Mouse (Mus musculus): ENCODE measurements around the gene Bri3. TPM values are rescaled to one million over a fixed set of nuclear protein-coding genes. Genes with fewer than 3 reads are reported as not detected.

Bri3 gene
- polyA plus RNA-seq, 1 experiment, result not detected

DNA sequence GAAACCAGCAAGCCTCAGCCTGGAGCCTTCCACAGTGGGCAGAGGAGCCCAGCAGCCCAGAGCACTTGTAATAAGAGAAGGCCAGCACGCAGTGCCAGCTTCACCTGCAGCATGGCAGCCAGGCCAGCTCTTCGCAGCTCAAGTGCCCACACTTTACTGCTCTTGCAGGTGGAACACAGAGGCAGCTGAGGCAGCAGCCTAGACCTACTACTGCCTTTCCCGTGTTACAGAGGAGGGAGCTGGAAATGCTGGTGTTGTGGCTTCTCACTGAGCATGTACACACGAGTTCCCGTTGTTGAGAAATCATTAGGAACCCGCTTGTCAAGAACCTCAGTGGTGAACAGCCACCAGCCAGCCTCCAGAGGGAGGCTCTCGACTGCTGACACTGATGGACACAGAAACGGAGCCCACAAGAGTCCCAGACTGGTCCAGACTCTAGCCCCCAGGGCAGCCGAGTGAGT is 34.9 kb downstream of the Bri3 start:
- WGBS, result 65% methylated on average over 9 of the region's 9 CpGs
- no peak for TF ChIP-seq POLR2A (IDR thresholded peaks at IDR 0.05; ENCODE audit: insufficient read depth, low read depth, low read length)
- TF ChIP-seq CTCF (IDR thresholded peaks at IDR 0.05; ENCODE audit: insufficient read depth, low read depth, low read length), result no peak
- Histone ChIP-seq H3K4me3 (ENCODE audit: insufficient read depth, low read depth, low read length) (no peak overlapping the region), H3K4me1 (ENCODE audit: control insufficient read depth, insufficient read depth, low read length) (peaks cover 6% of the 10 kb centered on the region), H3K27ac (ENCODE audit: insufficient read depth, low read depth, low read length) (no peak overlapping the region)

DNA sequence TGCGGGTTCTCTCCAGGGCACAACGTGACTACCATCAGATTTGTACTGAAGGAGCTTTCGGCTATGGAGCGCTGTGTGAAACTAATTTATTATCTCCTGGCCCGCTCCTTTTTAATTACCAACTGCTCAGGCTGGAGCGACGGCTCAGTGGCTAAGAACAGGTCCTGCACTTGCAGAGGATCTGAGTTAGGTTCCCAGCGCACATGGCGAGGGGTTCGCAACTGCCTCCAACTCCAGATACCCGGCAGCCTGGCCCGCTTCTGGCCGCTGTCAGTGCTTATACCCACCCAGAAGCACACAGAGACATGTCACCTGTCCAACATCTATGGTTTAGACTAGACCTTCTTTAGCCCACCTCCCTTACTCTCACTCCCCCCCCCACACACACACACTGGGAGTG is 35.7 kb downstream of the Bri3 start:
- Histone ChIP-seq H3K4me1 (ENCODE audit: control insufficient read depth, insufficient read depth, low read length) (peaks cover 6% of the 10 kb centered on the region), H3K4me3 (ENCODE audit: insufficient read depth, low read depth, low read length) (no peak overlapping the region), H3K27ac (ENCODE audit: insufficient read depth, low read depth, low read length) (no peak overlapping the region)
- 69% methylated on average over 13 of the region's 13 CpGs for WGBS
- no peak for TF ChIP-seq POLR2A (IDR thresholded peaks at IDR 0.05; ENCODE audit: insufficient read depth, low read depth, low read length)
- no peak for TF ChIP-seq CTCF (IDR thresholded peaks at IDR 0.05; ENCODE audit: insufficient read depth, low read depth, low read length)

DNA sequence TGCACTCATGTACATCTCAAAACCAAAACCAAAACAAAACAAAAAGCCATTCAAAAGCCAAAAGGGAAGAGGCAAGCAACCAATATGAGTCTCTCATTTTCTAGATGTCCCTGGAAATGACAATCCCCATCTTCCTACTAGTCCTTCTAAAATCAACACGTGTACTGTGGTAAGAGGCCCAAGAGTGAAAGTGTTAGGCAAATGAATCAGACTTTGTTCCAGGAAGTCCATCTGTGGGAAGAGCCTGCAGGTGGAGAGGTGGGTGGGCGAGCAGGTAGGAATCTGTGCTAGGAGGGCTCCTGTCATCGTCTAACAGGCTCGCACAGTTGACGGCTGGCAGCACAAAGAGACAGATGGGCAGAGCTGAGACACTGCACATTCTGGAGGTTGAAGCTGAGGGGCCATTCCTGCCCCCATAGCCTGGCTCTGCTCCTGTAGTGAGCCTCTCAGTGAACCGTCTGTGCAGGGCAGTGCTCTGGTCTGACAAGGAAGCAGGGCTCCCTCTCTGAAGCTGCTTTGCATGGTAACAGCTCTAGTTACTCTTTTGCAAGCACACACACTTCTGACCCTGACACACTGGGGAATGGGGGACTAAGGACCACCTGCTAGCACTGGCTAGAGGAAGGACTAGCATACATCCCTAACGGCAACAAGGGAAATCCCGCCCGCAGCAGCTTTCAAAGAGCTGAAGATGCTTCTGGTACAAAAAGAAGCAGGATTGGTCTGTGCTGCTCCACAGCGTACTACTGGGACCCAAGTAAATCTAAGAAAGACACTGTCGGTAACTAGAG is 38.4 kb downstream of the Bri3 start:
- 87% methylated on average over 11 of the region's 11 CpGs for WGBS
- no peak overlapping the region for H3K4me3 ChIP-seq (ENCODE audit: insufficient read depth, low read depth, low read length)
- TF ChIP-seq CTCF (IDR thresholded peaks at IDR 0.05; ENCODE audit: insufficient read depth, low read depth, low read length), result no peak
- TF ChIP-seq POLR2A (IDR thresholded peaks at IDR 0.05; ENCODE audit: insufficient read depth, low read depth, low read length), result no peak
- H3K4me1 ChIP-seq (ENCODE audit: control insufficient read depth, insufficient read depth, low read length), result peaks cover 6% of the 10 kb centered on the region
- no peak overlapping the region for H3K27ac ChIP-seq (ENCODE audit: insufficient read depth, low read depth, low read length)

DNA sequence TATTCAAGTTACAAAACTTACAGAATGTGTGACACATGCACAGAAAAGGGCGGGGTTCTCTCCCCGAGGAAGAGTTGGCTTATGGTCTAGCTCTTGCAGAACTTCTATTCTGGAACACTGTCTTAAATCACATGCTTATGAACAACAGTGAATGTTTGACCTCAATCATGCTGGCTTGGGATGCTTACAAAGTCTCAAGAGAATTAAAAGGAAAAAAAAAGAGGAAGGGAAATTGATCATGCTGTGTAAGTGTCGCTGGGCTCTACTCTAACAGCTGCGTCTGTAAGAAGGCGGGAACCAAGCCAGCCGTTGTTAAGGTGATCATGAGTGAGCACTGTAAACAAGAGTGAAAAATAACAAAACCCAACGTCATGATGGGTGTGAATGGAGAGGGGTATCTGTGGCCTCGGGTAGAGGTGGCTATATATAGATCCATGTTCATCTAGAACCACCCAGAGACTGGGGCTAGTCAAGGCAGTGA is 39.4 kb downstream of the Bri3 start:
- WGBS, result 46% methylated on average over 8 of the region's 8 CpGs
- no peak overlapping the region for H3K27ac ChIP-seq (ENCODE audit: insufficient read depth, low read depth, low read length)
- TF ChIP-seq POLR2A (IDR thresholded peaks at IDR 0.05; ENCODE audit: insufficient read depth, low read depth, low read length) (no peak), CTCF (IDR thresholded peaks at IDR 0.05; ENCODE audit: insufficient read depth, low read depth, low read length) (no peak)
- no peak overlapping the region for H3K4me3 ChIP-seq (ENCODE audit: insufficient read depth, low read depth, low read length)
- H3K4me1 ChIP-seq (ENCODE audit: control insufficient read depth, insufficient read depth, low read length), result peaks cover 6% of the 10 kb centered on the region

DNA sequence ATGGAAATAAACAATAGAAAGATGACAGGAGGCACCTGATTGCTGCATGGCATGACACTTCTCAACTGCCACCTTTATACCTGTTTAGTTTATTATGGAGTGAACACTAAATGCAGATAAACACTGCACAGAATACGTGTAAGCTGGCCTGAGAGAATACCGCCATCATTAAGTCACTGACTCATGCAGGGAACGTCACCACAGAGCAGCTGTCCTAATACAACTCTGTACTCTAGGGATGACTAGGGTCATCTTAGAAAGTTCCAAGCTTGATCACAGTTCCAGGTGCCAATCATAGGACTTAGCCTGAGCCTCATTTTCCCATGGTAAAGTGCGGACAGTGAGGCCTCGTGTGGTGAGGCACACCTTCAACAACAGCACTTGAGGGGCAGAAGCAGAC is 40.4 kb downstream of the Bri3 start:
- TF ChIP-seq POLR2A (IDR thresholded peaks at IDR 0.05; ENCODE audit: insufficient read depth, low read depth, low read length) (no peak), CTCF (IDR thresholded peaks at IDR 0.05; ENCODE audit: insufficient read depth, low read depth, low read length) (no peak)
- H3K4me1 ChIP-seq (ENCODE audit: control insufficient read depth, insufficient read depth, low read length), result peaks cover 3% of the 10 kb centered on the region; the same call in 1 of the 2 replicates
- H3K4me3 ChIP-seq (ENCODE audit: insufficient read depth, low read depth, low read length), result no peak overlapping the region
- WGBS, result 77% methylated on average over 5 of the region's 5 CpGs
- no peak overlapping the region for H3K27ac ChIP-seq (ENCODE audit: insufficient read depth, low read depth, low read length)

DNA sequence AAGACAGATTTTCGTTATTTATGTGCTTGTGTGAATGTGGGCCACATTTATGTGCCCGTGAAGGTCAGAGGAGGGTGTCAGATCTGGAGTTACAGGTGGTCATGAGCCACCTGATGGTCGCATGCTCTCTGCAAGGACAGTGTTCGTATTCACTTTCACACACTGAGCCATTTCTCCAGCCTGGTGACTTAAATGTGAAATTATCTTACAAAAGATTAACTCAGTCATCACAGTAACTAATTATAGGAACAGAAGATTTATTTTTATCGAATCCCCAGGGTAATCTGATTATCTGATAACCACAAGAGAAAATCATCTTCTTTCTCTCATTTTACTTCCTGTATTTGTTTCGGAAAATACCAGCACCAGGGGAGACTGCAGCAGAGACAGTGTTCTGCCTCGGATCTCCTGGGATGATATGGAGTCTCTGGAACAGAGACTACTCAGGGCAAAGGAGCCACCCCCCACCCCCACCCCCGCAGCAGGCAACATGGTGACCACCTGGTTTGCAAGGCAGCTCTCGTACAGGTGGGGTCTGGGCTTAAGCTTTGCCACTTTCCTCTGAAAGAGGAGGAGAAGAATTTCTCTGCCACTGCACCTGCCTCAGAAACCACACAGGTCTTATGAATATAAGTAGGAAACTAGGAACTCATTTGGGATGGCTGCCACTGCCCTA is 42.5 kb downstream of the Bri3 start:
- no peak for TF ChIP-seq CTCF (IDR thresholded peaks at IDR 0.05; ENCODE audit: insufficient read depth, low read depth, low read length)
- TF ChIP-seq POLR2A (IDR thresholded peaks at IDR 0.05; ENCODE audit: insufficient read depth, low read depth, low read length), result no peak
- WGBS, result 77% methylated on average over 9 of the region's 9 CpGs
- Histone ChIP-seq H3K4me1 (ENCODE audit: control insufficient read depth, insufficient read depth, low read length) (peaks cover 2% of the 10 kb centered on the region), H3K27ac (ENCODE audit: insufficient read depth, low read depth, low read length) (no peak overlapping the region), H3K4me3 (ENCODE audit: insufficient read depth, low read depth, low read length) (no peak overlapping the region)

DNA sequence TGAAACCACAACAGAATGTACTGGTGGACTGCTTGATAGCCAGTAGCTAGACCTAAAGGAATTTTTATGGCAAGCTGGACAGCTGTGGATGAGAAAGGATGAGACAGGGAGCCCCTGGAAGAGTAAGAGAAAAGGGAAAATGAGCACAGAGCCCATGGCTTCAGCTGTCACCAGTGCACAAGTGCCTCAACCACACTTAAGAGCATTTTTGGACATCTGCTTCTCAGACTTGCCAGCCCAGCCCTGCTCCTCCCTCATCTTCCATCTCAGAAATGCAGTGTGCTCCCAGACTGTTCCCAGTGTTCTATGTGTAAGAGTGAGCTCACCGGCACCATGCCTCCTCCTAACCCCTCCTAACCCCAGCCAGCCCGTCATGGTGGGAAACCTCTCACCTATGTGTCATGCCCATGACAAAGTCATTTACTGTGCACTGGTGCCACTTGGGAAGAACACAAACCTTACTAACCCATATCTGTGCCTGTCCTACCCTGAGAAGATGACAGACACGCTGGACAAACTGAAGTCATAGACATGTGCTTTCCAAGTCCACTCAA is 43.1 kb downstream of the Bri3 start:
- 89% methylated on average over 3 of the region's 3 CpGs for WGBS
- H3K4me1 ChIP-seq (ENCODE audit: control insufficient read depth, insufficient read depth, low read length), result peaks cover 2% of the 10 kb centered on the region
- no peak overlapping the region for H3K4me3 ChIP-seq (ENCODE audit: insufficient read depth, low read depth, low read length)
- TF ChIP-seq CTCF (IDR thresholded peaks at IDR 0.05; ENCODE audit: insufficient read depth, low read depth, low read length) (no peak), POLR2A (IDR thresholded peaks at IDR 0.05; ENCODE audit: insufficient read depth, low read depth, low read length) (no peak)
- H3K27ac ChIP-seq (ENCODE audit: insufficient read depth, low read depth, low read length), result no peak overlapping the region

DNA sequence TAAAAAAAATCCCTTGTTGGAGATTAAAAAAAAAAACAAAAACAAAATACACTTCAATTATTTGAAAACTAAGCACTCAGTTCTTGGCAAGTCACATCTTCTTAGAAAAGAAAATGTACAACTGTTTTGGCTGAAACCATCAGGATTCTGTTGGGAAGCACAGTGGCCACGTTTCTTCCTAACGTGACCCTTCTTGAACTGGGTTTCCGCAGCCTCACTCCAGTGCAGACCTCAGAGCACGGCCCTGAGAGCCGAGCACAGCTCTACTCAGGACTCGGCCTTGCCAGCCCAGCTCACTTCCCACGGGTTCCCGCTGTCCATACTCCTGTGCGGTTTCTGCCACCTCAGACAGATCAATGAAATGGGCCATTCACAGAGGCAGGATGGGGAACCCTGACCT is 44.2 kb downstream of the Bri3 start:
- 89% methylated on average over 9 of the region's 9 CpGs for WGBS
- no peak overlapping the region for H3K4me3 ChIP-seq (ENCODE audit: insufficient read depth, low read depth, low read length)
- TF ChIP-seq CTCF (IDR thresholded peaks at IDR 0.05; ENCODE audit: insufficient read depth, low read depth, low read length) (no peak), POLR2A (IDR thresholded peaks at IDR 0.05; ENCODE audit: insufficient read depth, low read depth, low read length) (no peak)
- H3K4me1 ChIP-seq (ENCODE audit: control insufficient read depth, insufficient read depth, low read length), result peaks cover 2% of the 10 kb centered on the region
- no peak overlapping the region for H3K27ac ChIP-seq (ENCODE audit: insufficient read depth, low read depth, low read length)
